Mouse (Mus musculus) splenic B cell, adult 2 months (primary cell): ENCODE results near the gene Tgoln1.

Experiments
- DNase-seq: peaks from one replicate; pipeline ENCODE4 v3.0.0-alpha.2; 2011; ENCODE audit warnings: low read depth, low spot score
- H3K27me3 ChIP-seq: 2 replicates; pipeline ENCODE4 v1.6.1; 2012; ENCODE audit warnings: mild to moderate bottlenecking, low read length, moderate library complexity, mixed read lengths; ENCODE audit not compliant: control insufficient read depth, poor library complexity, insufficient read depth, severe bottlenecking
- H3K36me3 ChIP-seq: 2 replicates; pipeline ENCODE4 v1.6.1; 2012; ENCODE audit warnings: mild to moderate bottlenecking, low read length, moderate library complexity, mixed read lengths; ENCODE audit not compliant: control insufficient read depth, poor library complexity, insufficient read depth, severe bottlenecking

Gene Tgoln1

DNA sequence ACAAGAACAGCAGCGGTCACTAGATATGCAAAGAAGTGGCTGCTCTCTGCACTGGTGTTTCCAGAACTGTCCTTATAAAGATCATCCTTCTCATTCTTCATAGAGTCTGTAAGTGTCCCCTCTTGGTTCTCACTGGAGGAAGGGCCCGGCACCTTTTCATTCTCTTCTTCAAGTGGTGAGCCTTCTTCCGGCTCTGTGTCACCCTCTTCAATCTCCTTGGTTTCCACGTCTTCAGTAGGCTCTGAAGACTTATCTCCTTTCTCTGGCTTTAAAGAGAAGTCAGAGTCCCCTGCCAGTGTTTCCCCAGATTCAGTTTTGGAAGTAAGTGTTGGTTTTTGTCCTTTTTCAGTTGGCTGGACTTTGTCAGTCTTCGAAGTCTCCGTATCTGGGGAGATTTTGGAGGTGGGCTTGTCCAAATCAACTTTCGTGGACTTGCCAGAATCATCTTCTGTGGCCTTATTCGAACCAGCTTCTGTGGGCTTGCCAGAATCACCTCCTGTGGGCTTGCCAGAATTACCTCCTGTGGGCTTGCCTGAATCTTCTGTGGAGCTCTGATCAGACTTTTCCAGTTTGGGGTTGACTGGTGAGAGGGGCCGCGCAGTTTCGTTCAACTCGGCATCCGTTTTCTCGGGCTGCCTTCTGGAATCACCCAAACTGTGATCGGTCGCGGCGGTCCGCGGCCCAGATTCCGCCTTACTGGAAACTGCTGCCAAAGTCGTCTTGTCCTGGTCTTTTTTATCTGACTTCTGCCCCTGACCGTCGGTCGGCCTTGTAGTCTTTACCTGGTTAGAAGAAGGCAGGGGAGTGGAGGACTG lies 1.0 kb downstream of the Tgoln1 start:
- DNase-seq = no peak
- no peaks in the 10 kb centered on the region for H3K27me3 ChIP-seq
- peaks cover 20% of the 10 kb centered on the region for H3K36me3 ChIP-seq

DNA sequence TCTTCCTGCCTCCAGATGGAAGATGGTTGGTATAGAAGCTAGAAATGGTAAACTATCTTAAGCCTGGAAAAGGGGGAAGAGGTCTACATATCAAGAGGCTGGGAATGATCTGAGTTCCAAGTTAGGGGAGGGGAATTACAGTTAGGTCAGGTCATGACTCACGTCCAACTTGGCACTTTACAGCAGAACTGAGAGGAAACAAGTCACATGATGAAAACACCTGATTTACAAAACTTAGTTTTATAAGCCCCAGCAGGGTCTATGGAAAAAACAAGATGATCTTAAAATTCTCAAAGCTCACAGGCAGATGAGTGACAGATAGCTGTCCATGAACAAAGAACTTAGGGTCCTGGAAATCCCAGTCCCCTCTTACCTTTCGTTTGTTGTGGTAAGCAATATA lies 1.6 kb downstream of the Tgoln1 start:
- peak; percentile 46 for DNase-seq
- Histone ChIP-seq H3K36me3 (peaks cover 25% of the 10 kb centered on the region), H3K27me3 (no peaks in the 10 kb centered on the region)

GRCm38 (mm10) chr6:72610261-72610660 lies 6.5 kb downstream of the Tgoln1 start:
- Histone ChIP-seq H3K27me3 (no peaks in the 10 kb centered on the region), H3K36me3 (peaks cover 38% of the 10 kb centered on the region)
- no peak for DNase-seq

DNA sequence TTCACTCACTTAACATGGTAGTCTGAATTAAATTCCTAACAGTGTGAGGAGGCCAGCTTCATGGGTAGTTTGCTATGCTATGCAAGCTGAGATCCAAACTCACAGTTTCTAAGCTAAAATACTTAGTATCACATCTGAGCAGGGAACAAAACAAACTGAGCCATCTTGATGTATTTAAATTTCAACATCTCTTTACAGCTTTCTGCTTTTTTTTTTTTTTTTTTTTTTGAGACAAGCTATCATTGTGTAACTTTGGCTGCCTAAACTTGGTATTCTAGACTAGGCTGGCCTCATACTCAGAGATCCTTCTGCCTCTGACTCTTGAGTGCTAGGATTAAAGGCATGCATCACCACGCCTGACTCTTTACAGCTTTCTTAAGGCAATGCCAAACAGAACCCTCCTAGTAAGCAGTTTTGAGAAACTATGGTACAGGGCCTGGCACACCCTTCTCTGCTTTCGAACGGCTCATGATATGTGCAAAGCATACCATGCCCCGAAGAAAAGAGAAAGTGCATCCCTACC lies 8.1 kb downstream of the Tgoln1 start:
- Histone ChIP-seq H3K27me3 (no peaks in the 10 kb centered on the region), H3K36me3 (peaks cover 31% of the 10 kb centered on the region)
- DNase-seq = no peak

GRCm38 (mm10) chr6:72607676-72608075 lies 9.1 kb downstream of the Tgoln1 start:
- Histone ChIP-seq H3K27me3 (no peaks in the 10 kb centered on the region), H3K36me3 (peaks cover 23% of the 10 kb centered on the region)
- no peak for DNase-seq

- Histone ChIP-seq H3K36me3 (peaks cover 23% of the 10 kb centered on the region), H3K27me3 (no peaks in the 10 kb centered on the region)
- DNase-seq = no peak
These were observed 9.7 kb downstream of the Tgoln1 start for GRCm38 (mm10) chr6:72607060-72607459.

- DNase-seq = no peak
- Histone ChIP-seq H3K36me3 (peaks cover 11% of the 10 kb centered on the region), H3K27me3 (no peaks in the 10 kb centered on the region)
These were observed 12.7 kb downstream of the Tgoln1 start for GRCm38 (mm10) chr6:72604066-72604465.

- Histone ChIP-seq H3K27me3 (no peaks in the 10 kb centered on the region), H3K36me3 (peaks cover 3% of the 10 kb centered on the region; the same call in 1 of the 2 replicates)
- peak; percentile 91 for DNase-seq
These were observed 15.1 kb downstream of the Tgoln1 start for GRCm38 (mm10) chr6:72601732-72602131.

GRCm38 (mm10) chr6:72600771-72601170 lies 16.0 kb downstream of the Tgoln1 start:
- no peaks in the 10 kb centered on the region for H3K27me3 ChIP-seq
- no peak for DNase-seq
- no peaks in the 10 kb centered on the region; the same call in 1 of the 2 replicates for H3K36me3 ChIP-seq

DNA sequence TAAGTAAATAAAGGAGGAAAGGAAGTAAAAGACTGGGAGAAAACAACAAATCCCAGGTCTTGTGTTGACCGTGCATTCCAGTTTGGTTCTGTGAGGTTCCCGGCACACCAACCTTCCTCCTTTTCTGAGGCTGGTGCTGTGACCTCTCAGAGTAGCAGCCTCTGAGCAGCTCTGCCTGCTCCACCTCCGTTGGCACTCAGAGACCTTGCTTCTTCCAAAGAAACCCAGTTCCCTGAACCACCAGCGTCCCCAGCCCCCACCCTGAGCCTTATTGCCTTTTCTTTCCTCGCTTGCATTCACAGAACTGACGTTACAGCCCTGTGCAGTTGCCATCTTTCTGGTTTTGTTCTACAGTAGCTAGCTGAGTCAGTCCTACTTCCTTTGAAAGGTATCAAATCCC lies 16.6 kb downstream of the Tgoln1 start:
- Histone ChIP-seq H3K36me3 (no peaks in the 10 kb centered on the region; the same call in 1 of the 2 replicates), H3K27me3 (no peaks in the 10 kb centered on the region)
- DNase-seq = no peak

DNA sequence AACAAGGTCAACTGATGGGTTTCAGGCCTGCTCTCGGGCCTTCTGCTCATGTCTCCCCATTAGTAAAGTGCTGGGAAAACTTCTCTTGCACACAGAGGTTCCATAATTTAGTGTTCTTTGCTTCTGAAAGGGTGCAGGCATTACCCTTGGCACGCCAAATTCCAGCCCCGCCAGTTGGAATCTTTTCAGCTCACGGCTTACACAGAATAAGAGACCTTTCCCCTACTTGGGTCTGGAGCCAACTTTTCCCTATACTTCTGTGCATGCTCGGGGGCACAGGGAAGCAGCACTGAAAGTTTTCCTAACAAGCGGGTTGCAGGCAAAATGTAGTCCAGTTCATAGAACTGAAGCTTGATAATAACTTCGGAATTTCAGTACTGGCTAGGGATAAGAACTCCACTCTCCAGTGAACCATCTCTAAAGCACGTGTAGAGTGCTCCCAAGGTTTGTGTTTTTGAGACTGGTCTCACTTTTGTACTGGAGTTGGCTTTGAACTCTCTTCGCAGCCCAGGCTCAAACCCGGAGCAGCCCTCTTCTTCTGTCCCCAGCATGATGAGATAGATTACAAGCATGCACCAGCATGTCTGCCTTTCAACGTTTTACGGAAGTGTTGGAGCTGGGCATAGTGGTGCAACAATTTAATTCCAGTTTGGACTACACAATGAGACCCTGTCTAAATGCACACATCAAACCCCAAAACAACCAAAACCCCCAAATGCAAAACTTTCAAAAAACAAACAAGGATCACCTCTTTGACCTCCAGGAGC lies 17.8 kb downstream of the Tgoln1 start:
- no peak for DNase-seq
- no peaks in the 10 kb centered on the region for H3K27me3 ChIP-seq
- no peaks in the 10 kb centered on the region for H3K36me3 ChIP-seq

DNA sequence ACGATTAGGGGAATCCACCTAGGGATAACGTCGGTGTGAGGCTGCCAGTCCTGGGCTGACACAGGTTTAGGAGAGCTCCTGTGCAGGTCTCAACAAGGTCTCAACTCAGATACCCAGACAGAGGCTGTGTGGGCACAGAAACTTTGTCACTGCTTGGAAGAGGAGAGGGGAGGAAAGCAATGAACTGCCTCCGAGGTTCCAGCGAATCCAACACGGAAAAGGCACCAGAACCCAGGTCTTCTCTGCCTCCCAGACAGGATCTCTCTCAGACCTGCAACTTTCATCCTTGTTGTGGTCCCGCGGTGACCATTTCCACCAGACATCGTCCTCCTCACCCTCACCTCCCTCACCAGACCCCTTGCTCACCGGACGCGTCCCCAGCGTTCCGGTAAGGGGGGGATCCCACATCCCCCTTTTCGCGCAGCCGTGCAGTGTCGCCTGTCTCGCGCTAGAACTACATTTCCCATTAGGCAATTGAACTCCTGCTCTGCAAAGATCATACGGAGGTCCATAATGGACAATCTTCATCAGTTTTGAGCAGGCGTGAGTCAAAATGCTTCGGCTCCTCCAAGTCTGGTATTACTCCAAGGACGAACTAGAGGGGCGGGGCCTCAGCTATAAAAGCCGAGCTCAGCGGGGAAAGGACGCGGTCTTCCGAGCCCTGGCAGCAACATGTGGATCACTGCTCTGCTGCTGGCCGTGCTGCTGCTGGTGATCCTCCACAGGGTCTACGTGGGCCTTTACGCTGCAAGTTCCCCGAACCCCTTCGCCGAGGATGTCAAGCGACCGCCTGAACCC lies 18.6 kb downstream of the Tgoln1 start, which contains the start of the genes Elmod3 and Retsat:
Gene Elmod3 (minus strand): TSS at position 458 of the 798 bp plus-strand sequence.
Gene Retsat (plus strand): TSS at position 520 of the 798 bp plus-strand sequence.
- peak; percentile 93 for DNase-seq
- H3K36me3 ChIP-seq = no peaks in the 10 kb centered on the region; the same call in 1 of the 2 replicates
- no peaks in the 10 kb centered on the region for H3K27me3 ChIP-seq

GRCm38 (mm10) chr6:72597083-72597874 lies 19.5 kb downstream of the Tgoln1 start:
- no peaks in the 10 kb centered on the region for H3K27me3 ChIP-seq
- H3K36me3 ChIP-seq = peaks cover 2% of the 10 kb centered on the region; the same call in 1 of the 2 replicates
- peak; percentile 57 for DNase-seq

GRCm38 (mm10) chr6:72593914-72594313 lies 22.9 kb downstream of the Tgoln1 start:
- H3K27me3 ChIP-seq = no peaks in the 10 kb centered on the region
- DNase-seq = no peak
- H3K36me3 ChIP-seq = peaks cover 2% of the 10 kb centered on the region; the same call in 1 of the 2 replicates
